Mouse (Mus musculus) CD8-positive naive resting alpha-beta T cell, adult 2 months (primary cell): Measurements from ENCODE around the gene Trim80.
"Not testable (repeated sequence)": the region's sequence is repeated elsewhere in the genome, so short reads cannot be mapped to it uniquely, and the experiment has no call there.

ENCODE experiments used
- DNase-seq, 2 experiments: peaks; one replicate each; pipeline ENCODE4 v3.0.0; 2022; ENCODE audit warnings: low read depth in 2 of 2, low spot score in 2 of 2

Trim80 gene

DNA sequence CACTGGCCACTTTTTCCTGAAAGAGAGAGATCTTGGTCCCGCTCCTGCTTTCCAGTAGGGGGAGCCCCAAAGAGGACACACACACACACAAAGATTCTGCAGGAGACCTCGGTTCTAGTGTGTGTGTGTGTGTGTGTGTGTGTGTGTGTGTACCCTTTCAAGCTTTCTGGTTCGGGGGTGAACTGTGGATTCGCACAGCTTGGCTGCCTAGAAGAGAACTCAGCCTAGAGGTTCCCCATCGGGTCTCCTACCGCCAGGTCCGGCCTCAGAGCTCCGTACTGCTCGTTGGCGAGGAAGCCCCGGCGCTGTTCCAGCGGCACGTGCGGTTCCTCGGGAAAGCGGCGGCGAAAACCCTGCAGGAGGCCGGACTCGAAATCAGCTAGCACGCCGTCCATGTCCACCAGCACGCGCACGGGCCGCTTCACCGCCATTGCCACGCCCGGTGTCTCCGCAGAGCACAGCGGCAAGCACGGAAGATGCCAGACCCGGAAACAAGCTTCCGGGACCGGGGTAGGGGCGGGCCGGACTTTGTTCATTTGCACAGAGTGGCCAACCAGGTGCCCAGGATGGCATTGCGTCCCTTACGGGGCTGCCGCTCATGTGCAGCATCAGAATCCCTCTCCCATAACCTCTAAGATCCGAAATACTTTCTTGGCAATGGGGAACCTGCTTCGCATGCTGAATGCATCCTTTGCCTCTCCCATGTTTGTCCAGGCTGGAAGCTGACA is 51.2 kb downstream of the Trim80 start, which contains the start of gene Nt5c:
Gene Nt5c (minus strand): TSS at position 507 of the 728 bp plus-strand sequence.
- peak; percentile 78 to 79 for DNase-seq

DNA sequence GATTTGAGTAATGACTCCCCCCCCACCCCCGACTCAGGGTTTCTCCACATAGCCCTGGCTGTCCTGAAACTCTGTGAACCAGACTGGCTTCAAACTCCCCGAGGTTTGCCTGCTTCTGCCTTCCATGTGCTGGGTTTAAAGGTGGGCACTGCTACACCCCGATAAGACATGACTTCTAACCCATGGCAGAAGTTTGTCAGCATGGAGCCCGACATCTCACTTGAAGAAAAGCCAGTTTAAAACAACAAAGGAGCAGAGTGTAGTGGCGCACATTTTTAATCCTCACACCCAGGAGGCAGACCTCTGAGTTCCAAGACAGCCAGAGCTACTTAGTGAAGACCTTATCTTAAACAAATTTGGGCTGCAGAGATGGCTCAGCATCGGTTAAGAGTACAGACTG is 52.0 kb downstream of the Trim80 start:
- DNase-seq: no peak

DNA sequence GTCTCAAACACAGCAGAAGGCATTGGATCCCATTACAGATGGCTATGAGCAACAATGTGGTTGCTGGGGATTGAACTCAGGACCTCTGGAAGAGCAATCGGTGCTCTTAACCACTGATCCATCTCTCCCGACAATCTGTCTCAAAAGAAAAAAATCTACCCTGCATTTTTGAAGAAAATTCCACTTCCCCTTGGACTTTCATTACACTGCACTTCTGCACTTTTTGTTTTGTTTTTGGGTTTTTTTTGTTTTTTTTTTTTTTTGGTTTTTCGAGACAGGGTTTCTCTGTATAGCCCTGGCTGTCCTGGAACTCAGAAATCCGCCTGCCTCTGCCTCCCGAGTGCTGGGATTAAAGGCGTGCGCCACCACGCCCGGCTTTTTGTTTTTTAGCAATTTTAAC is 56.2 kb downstream of the Trim80 start:
- not testable (repeated sequence) for DNase-seq
